Mouse (Mus musculus): ENCODE measurements around the gene Nfic. TPM values are rescaled to one million over a fixed set of nuclear protein-coding genes. Genes with fewer than 3 reads are reported as not detected.
A peak's percentile ranks its signal among the peaks of the same experiment; 100 is the strongest.
"Not testable (repeated sequence)": the region's sequence is repeated elsewhere in the genome, so short reads cannot be mapped to it uniquely, and the experiment has no call there.

Nfic gene
- total RNA-seq, 1 experiment from 2014 or later = 104 TPM

- no peak for DNase-seq
Observed at GRCm38 (mm10) chr10:81460471-81460870, 5.0 kb upstream of the Nfic start.

DNA sequence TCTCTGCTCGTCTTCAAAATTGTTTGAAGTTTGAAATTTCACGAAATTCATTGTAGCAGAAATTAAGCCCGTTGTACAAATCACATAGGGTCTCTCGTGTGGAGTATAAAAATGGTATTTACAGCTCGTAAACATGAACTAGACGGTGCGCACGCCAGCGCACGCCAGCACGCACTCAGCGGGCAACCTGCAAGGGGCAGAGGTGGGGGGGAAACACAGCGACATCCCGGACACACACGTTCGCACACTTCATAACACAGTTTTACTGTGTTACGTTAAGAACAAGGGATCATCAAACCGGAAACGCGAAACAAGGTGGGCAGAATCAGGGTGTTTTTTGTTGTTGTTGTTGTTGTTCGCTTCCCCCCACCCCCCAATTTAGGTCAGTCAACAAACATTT is 4.0 kb upstream of the Nfic start:
- DNase-seq = no peak

DNA sequence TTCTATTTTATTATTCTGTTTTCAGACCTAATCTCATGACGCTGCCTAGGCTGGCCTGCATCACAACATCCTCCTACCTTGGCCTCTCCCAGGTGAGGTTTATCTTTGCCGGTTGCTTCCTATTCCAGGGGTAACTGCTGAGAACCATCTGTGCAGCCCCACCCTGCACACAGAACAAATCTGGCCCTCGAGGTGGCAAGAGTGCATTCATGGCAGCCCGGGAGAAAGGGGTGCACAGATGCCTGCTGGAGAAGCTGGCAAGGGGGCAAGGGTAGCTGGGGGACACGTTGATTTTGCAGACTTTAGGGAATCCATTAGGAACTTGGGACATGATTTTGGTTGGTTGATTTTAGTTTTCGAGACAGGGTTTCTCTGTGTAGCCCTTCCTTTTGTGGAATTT is 2.8 kb upstream of the Nfic start:
- no peak for DNase-seq

GRCm38 (mm10) chr10:81457624-81458023 is 2.2 kb upstream of the Nfic start:
- no peak for DNase-seq

DNA sequence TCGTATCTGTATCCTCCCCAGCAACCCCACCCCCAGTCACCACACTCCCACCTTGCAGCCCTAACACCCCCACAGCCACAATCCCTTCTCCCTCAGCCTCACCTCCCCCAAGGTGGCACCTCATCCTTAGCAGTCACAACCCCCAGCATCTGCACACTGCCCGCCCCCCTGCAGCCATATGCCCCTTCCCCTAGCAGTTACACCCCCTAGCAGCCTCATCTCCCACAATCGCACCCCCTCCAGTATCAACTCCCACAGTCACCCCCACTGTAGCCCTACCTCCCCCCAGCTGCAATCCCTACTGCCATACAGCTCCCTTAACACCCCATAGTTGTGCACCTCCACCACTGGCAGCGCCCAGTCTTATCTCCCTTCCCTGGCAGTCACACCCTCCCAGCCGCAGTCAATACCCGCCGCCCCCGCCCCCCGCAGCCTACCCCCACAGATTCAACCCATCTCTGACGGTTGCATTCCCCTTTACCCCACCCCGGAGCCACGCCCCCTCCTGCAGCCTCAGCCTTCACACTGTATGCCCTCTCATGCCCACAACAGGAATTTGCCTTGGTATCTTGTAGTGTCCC is 1.6 kb upstream of the Nfic start:
- DNase-seq = no peak

DNA sequence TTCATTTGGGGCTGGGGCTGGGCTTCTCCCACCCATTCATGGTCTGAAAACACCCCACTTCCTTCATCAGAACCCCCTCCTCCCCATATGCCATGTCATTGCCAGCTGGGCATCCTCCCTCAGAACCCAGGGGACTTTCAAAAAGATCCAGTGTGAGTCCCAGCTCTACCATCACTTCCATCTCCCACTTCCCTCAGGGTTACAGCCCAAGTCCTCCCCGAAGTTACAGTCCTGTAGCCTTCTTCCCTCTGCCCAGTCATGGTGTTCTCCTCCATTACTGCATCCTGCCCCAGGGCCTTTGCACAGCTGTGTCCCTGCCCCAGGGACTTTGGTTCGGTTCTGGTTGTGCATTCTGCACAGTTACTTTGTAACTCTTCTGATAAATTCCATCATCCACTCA is 1.3 kb downstream of the Nfic start:
- no peak for DNase-seq

DNA sequence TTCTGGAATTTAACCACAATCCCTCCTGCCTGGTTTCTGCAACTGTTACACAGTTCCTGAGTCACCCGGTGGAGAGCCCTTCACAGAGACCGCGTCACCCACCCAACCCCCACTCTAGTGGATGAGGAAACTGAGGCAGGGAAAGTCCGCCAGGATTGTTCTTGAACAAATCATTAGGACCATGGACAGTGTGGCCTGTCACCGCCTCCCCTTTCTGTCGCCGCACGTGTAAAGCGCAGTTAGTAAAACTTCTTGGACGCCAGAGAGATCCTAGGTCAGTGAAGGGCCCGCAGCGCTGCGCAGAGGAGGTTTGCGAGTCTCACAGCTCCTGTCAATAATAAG is 2.5 kb downstream of the Nfic start:
- peak; percentile 47 for DNase-seq

DNA sequence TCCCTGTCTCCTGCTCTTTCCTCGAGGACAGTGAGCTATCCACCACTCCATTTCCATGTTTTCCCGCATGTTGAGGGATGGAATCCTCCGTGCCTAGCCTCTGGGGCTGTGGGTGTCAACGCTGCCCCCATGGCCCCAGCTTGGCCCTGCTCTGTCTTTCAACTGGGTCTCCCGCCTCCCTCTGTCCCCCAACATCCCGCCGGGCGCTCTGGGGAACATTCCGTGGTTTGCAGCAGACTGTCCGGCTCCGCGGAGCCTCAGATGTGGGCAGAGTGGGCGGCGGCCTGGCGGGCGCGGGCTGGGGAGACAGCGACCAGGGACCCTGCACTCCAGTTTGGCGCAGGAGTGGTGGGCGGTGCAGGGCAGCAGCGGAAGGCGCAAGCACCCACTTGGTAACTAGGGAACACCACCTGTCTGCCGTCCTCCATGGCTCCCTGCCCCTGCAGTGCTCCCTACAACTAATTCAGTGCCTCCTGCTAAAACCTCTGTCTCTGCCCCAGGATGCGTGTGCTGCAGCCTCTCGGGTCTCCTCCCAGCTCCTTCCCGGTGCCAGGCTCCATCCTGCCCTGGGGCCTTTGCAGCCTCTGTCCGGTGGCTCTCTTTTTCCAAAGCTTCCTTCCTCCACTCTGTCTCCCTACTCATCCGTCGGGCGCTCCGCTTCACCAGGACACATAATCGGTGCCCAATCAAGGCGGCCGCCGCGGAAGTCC is 3.0 kb downstream of the Nfic start:
- DNase-seq = no peak

GRCm38 (mm10) chr10:81451365-81451745 is 4.1 kb downstream of the Nfic start:
- DNase-seq = no peak

DNA sequence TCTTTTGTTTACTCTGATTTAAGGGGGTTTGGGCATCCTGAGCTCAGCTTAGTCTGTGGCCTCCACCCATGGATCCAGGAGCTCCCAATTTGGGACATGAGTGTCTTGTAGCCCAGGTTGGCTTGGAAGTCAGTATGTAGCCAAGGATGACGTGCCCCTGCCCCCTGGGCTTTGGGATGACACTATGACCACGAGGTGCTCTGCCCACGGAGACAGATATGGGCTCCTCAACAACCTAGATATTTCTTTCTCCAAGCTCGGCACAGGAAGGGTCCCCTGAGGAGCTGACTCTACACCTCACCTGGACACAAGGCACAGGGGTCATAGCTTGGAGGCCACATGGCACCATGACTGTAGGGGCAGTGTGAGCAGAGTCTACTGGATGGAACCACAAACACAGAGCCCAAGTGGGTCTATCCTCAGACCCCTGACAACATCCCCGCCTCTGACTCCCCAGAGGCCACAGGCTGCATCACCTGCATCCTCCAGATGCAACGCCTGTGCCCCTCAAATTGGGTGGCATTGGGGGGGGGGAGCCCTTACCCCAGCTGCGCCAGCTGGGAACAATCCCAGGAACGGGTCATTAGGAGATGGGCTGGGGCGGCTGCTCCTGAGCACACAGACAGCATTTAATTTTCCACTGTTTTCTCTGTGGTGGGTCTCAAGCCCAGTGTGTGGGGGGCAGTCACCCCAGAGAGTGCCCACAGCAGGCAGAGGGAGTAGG is 4.6 kb downstream of the Nfic start:
- no peak for DNase-seq

DNA sequence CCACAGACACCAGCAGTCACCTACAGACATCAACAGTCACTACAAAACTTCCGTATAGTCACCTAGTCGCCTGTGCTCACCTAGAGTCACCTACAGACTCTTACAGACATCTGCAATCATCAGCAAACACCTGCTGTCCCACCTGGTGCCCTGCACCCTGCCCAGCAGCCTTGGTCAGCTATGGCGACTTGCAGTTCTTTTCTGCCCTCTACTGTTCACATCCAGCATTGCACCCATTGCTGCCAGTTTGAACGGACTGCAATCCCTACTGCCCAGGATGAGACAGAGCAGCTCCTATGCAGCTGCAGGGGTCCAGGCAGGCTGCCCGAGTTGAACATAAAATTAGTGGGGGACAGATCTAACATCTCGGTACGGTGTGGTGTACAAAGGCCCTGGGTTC is 5.3 kb downstream of the Nfic start:
- DNase-seq = peak; percentile 89

GRCm38 (mm10) chr10:81445516-81445915 is 9.9 kb downstream of the Nfic start:
- DNase-seq = not testable (repeated sequence)

GRCm38 (mm10) chr10:81441019-81441418 is 14.4 kb downstream of the Nfic start:
- no peak for DNase-seq

- peak; percentile 89 for DNase-seq
Observed at GRCm38 (mm10) chr10:81435436-81435835, 20.0 kb downstream of the Nfic start.

DNA sequence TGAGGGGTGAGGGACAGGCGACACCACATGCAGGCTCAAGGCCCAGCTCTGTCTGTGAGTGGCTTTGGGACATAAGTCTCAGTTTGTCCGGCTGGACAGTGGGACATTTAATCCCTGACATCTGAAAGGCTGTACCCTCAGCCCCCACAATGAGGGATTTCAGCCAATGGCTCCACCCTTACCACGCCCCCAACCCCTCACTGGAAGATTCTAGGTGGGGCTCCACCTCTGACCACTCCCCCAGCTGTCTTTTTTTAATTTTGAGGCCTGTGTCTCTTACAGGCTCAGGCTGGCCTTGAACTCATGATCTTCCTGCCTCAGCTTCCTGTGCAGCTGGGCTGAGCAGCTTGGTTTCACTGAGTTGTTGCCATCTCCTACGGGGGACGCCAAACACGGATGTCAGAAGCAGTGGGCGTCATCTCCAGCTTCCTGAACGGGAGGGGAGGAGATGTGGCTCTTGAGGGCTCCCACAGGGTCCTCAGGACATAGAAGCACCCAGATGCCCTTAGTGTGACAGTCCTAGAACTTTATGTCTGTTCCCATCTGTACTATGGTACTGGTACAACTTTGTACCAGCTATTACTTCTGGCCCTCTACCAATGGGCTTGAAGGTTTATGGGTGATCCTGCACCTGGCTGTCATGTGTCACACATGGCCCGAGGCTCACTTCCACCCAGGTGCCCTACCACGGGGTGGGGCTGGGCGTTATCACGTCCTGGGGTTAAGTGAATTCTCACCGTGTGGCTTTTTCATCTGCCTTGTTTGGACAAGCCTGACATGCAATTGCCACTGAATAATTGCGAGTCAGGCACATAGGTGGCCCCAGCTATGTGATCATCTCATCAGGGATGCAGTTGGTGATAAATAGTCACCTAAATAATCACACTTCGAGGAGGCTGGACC is 20.8 kb downstream of the Nfic start:
- DNase-seq = peak; percentile 36

DNA sequence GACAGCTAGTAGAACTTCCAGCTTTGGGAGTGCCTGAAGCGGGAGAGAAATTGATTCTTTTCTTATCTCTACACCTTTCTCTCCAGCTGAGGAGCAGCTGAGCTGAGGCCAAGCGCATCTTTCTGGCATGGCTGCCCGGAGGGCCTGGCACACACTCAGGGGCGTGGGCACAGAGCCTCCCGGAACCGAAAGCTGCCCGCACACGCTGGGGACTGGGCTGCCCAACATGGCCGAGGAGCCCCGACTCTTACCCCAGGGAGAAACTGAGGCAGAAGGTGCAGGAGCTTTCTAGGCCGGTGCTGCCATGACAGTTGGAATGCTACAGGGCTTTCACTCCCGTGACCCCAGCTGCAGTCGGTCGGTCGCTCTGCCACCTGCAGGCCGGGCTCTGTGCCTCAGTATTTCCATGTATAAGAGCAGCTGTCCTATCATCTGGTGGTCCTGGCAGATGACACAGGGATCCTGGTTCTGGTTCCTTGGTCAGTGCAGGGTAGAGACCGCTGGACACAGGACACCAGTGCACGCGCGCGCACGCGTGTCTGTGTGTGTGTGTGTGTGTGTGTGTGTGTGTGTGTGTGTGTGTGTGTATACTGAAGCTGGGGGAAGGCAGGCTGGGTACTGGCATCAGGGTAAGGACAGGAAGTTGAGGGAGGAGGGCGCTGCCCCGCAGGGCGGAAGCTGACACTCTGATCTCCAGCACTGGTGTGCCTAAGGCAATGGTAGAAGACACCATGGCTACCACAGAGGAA is 21.7 kb downstream of the Nfic start:
- DNase-seq = peak; percentile 39

- DNase-seq = peak; percentile 95
Observed at GRCm38 (mm10) chr10:81432868-81433262, 22.6 kb downstream of the Nfic start.

DNA sequence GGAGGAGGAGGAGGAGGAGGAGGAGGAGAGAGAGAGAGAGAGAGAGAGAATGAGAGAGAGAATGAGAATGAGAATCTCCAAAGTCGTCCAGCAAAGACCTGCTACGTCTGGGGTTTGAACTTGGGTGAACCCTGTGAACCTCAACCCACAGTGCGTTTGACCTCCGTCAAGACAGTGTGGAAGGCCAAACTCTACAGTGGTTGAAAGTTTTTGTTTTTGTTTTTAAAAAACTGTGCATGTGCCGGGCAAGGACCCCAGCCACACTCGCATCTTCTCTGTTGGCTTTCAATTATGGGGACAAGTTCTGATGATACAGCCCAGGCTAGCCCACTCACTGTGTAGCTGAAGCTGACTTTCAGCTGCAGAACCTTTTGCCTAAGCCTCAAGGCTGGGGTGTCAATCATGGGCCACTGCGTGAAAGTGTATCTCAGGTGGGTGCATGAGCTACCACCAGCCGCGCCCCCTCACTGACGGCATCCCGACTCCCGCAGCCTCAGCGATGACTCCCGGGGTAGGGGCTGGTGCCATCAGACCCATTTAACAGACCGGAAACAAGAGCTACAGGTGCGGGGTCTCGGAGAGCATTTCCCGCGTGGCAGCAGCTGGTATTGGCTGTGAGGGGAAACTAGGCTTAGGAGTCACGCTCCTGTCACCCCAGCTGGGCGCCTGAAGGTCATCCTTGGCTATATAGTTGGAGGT is 23.1 kb downstream of the Nfic start:
- DNase-seq = no peak

DNA sequence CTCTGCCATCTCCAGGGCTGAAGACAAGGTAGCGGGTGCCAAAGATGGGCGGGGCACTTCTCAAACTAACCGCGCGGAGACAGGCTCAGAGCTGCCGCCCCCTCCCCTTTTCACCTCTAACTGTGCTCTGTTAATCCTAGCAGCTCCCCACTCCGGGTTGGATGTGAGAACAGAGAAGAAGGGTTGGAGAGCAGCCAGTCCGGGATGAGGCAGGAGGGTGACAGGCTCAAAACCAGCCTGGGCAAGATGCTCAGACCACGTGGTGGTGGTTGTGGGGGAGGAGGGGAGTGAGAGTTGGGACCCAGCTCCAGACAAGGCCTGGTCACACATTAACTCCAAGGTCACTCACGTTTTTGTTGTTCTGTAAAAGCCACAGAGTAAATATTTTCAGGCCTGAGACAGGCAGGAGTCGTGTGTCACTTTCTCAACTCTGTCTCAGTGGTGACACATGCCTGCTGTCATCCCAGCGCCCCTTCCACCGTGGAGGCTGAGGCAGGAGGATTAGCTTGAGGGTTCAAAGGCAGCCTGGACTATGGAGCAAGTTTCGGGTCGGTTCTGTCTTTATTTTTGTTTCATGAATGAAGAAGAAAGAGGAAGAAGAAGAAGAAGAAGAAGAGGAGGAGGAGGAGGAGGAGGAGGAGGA is 23.8 kb downstream of the Nfic start:
- peak; percentile 43 for DNase-seq

DNA sequence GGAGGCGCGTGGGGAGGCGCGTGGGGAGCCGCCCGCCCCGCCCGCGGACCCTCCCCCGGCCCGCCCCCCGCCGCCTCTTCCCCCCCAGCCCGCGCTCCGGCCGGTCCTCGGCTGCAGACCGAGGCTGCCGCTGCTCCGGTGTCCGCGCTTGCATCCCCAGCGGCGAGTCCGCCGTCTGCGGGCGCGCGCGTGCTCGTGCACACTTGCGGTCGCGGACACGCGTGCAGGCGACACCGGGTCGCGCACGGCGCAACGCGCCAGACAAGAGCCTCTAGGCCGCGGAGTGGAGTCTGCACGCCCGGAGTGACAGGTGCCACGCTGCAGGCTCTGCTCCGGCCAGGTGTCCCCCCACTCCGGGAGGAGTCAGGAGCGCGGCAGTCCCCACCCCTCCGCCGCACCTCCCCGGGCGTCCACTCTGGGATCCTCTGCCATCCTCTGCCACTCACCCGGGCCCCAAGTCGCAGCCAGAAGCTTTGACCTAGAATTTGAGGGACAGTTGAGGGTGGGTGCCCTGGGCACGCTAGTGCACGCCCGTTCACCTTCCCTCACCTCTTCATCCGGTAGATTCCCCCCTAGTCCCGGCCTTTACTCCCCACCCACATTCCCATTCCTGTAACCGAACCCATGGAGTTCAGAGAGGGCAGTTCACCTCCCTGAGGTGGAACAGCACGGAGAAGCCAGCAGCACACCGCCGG is 24.5 kb downstream of the Nfic start:
- peak; percentile 75 for DNase-seq
